8 mouse cellular contexts compared by ENCODE assay signal in genomic region chr13:110968507-110968905, GRCm38 (mm10).
DNase-seq lines count a peak whose midpoint lies in the region; ATAC-seq lines count a peak whose summit lies in the region.

No protein-coding gene starts in this region.

- no peaks in the 10 kb centered on the region for H3K27me3 ChIP-seq in kidney, embryonic 15.5 days
- no peaks in the 10 kb centered on the region for H3K27me3 ChIP-seq in forebrain, embryonic 13.5 days
- H3K27me3 ChIP-seq in hindbrain, embryonic 10.5 days (ENCODE audit: insufficient read depth, poor library complexity, severe bottlenecking), result no peaks in the 10 kb centered on the region

- no peak overlapping the region for H3K4me3 ChIP-seq in kidney, embryonic 15.5 days (replicated peaks)
- no peak overlapping the region for H3K4me3 ChIP-seq in forebrain, embryonic 13.5 days
- H3K4me3 ChIP-seq in hindbrain, embryonic 10.5 days, result no peak overlapping the region

- WGBS in kidney, embryonic 15.5 days, result 54% methylated on average over 7 of the region's 7 CpGs
- WGBS in forebrain, embryonic 13.5 days, result 48% methylated on average over 7 of the region's 7 CpGs
- 60% methylated on average over 7 of the region's 7 CpGs for WGBS in hindbrain, embryonic 10.5 days

- H3K9me3 ChIP-seq in kidney, embryonic 15.5 days (replicated peaks), result no peaks in the 10 kb centered on the region
- H3K9me3 ChIP-seq in forebrain, embryonic 13.5 days (replicated peaks), result no peaks in the 10 kb centered on the region
- no peaks in the 10 kb centered on the region for H3K9me3 ChIP-seq in hindbrain, embryonic 10.5 days

- no peak overlapping the region for H3K27ac ChIP-seq in kidney, embryonic 15.5 days
- H3K27ac ChIP-seq in forebrain, embryonic 13.5 days, result no peak overlapping the region
- H3K27ac ChIP-seq in hindbrain, embryonic 10.5 days, result no peak overlapping the region

- H3K36me3 ChIP-seq in kidney, embryonic 15.5 days, result no peaks in the 10 kb centered on the region
- no peaks in the 10 kb centered on the region for H3K36me3 ChIP-seq in forebrain, embryonic 13.5 days (ENCODE audit: poor library complexity, severe bottlenecking)
- H3K36me3 ChIP-seq in hindbrain, embryonic 10.5 days, result no peaks in the 10 kb centered on the region

- DNase-seq in kidney, adult 9 months, result peak; percentile 5
- DNase-seq in ZHBTc4 (ENCODE audit: low read depth, low spot score), result peak; percentile 27
- peak; percentile 6 for DNase-seq in hindbrain, embryonic 10.5 days (ENCODE audit: low spot score)
- DNase-seq in neural tube, embryonic 10.5 days (ENCODE audit: extremely low spot score, low spot score), result peak; percentile 20
- DNase-seq in c-Kit-positive CD71-positive TER-119-positive erythroid progenitor cells, embryonic 14.5 days (ENCODE audit: low spot score), result no peak

- peaks cover 11% of the 10 kb centered on the region for H3K4me1 ChIP-seq in kidney, embryonic 15.5 days
- H3K4me1 ChIP-seq in forebrain, embryonic 13.5 days, result no peaks in the 10 kb centered on the region
- H3K4me1 ChIP-seq in hindbrain, embryonic 10.5 days (replicated peaks), result peaks cover 9% of the 10 kb centered on the region; the same call in 1 of the 2 replicates

- no peak overlapping the region for H3K9ac ChIP-seq in kidney, embryonic 15.5 days
- no peak overlapping the region for H3K9ac ChIP-seq in forebrain, embryonic 13.5 days

- ATAC-seq in kidney, embryonic 15.5 days (replicated peaks; ENCODE audit: low FRiP score), result no peak
- peak; percentile 55 for ATAC-seq in forebrain, embryonic 13.5 days
- ATAC-seq in activated CD4-positive, CD25-positive, alpha-beta regulatory T cell, adult 4 months, result no peak

- no peak overlapping the region for H3K4me2 ChIP-seq in kidney, embryonic 15.5 days
- no peak overlapping the region for H3K4me2 ChIP-seq in forebrain, embryonic 13.5 days
